In the genomic region with DNA sequence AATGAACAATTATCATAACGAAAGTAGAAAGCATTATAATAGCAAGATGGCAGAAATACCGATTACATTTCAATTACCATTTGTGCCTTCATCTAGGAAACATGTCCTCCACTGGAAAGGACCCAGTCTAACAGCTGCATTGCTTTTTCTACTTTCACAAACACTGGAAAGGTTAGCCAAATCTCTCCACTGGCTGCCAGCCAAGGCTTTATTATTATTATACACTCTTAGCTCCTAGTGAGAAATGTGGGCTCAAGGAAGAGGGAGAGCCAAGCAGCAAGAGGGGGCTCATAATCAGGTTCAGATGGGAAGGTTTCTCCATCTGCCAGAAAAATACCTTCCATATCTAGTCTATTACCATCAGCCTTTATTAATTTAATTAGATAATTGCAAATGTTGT, we compare ENCODE assay signal across 8 mouse cellular contexts. TPM values are rescaled to one million over a fixed set of nuclear protein-coding genes. Genes with fewer than 3 reads are reported as not detected.
A peak's percentile ranks its signal among the peaks of the same experiment; 100 is the strongest.
DNase-seq lines count a peak whose midpoint lies in the region; ATAC-seq and TF ChIP-seq lines count a peak whose summit lies in the region.

No protein-coding gene starts in this region.

- ATAC-seq in forebrain, embryonic 14.5 days, result peak; percentile 47; the same call in 1 of the 2 replicates
- no peak for ATAC-seq in forebrain, embryonic 11.5 days (replicated peaks; ENCODE audit: low FRiP score)
- no peak for ATAC-seq in stomach, postnatal 0 days (ENCODE audit: low FRiP score, low TSS enrichment)
- no peak for ATAC-seq in granulocyte monocyte progenitor cell, adult 5-6 weeks (replicated peaks; ENCODE audit: poor library complexity, severe bottlenecking)

- no peak for TF ChIP-seq EP300 in stomach, postnatal 0 days (optimal IDR thresholded peaks at IDR 0.05)

- 78% methylated on average over 2 of the region's 2 CpGs for WGBS in forebrain, embryonic 14.5 days
- 89% methylated on average over 2 of the region's 2 CpGs for WGBS in forebrain, embryonic 11.5 days
- WGBS in stomach, postnatal 0 days, result 44% methylated on average over 2 of the region's 2 CpGs

- H3K36me3 ChIP-seq in forebrain, embryonic 14.5 days (ENCODE audit: control insufficient read depth, insufficient read depth, low read length), result no peaks in the 10 kb centered on the region
- H3K36me3 ChIP-seq in forebrain, embryonic 11.5 days (ENCODE audit: control insufficient read depth, insufficient read depth, low read length), result no peaks in the 10 kb centered on the region
- no peaks in the 10 kb centered on the region for H3K36me3 ChIP-seq in stomach, postnatal 0 days (ENCODE audit: control insufficient read depth, insufficient read depth, low read length)

- H3K9ac ChIP-seq in forebrain, embryonic 14.5 days (ENCODE audit: low read length), result no peak overlapping the region
- H3K9ac ChIP-seq in forebrain, embryonic 11.5 days (ENCODE audit: low read length), result no peak overlapping the region
- H3K9ac ChIP-seq in stomach, postnatal 0 days (ENCODE audit: low read length), result no peak overlapping the region

- no peaks in the 10 kb centered on the region for H3K9me3 ChIP-seq in forebrain, embryonic 14.5 days (replicated peaks; ENCODE audit: control insufficient read depth, low read length)
- H3K9me3 ChIP-seq in forebrain, embryonic 11.5 days (ENCODE audit: control insufficient read depth, low read length), result no peaks in the 10 kb centered on the region
- no peaks in the 10 kb centered on the region for H3K9me3 ChIP-seq in stomach, postnatal 0 days (ENCODE audit: control insufficient read depth, low read length)

- H3K4me1 ChIP-seq in forebrain, embryonic 14.5 days (ENCODE audit: control insufficient read depth, insufficient read depth, low read length), result 0 out of 2 replicates have a peak, but pooled peaks cover 4% of the 10 kb centered on the region
- H3K4me1 ChIP-seq in forebrain, embryonic 11.5 days (replicated peaks; ENCODE audit: control insufficient read depth, insufficient read depth, low read length), result no peaks in the 10 kb centered on the region
- peaks cover 2% of the 10 kb centered on the region for H3K4me1 ChIP-seq in stomach, postnatal 0 days (replicated peaks; ENCODE audit: control insufficient read depth, insufficient read depth)

- TF ChIP-seq CTCF in stomach, postnatal 0 days (IDR thresholded peaks at IDR 0.05; ENCODE audit: low read depth), result no peak

- peak; percentile 69 for DNase-seq in forebrain, embryonic 14.5 days (ENCODE audit: low spot score)
- DNase-seq in forebrain, embryonic 11.5 days (ENCODE audit: low spot score), result no peak
- DNase-seq in right cerebral cortex, postnatal 10 days (ENCODE audit: low spot score in 2 of 2), result peak; percentile 48 to 58
- DNase-seq in right cerebral cortex, postnatal 14 days, result no peak
- peak; percentile 86 for DNase-seq in kidney, postnatal 14 days
- DNase-seq in stomach, postnatal 0 days (ENCODE audit: low spot score), result peak; percentile 37
- DNase-seq in thymus, postnatal 25 days, result no peak

- no peaks in the 10 kb centered on the region for H3K27me3 ChIP-seq in forebrain, embryonic 14.5 days (replicated peaks; ENCODE audit: control insufficient read depth, insufficient read depth, low read length)
- H3K27me3 ChIP-seq in forebrain, embryonic 11.5 days (ENCODE audit: control insufficient read depth, insufficient read depth, low read length), result no peaks in the 10 kb centered on the region
- H3K27me3 ChIP-seq in stomach, postnatal 0 days (ENCODE audit: control insufficient read depth, insufficient read depth, low read length), result no peaks in the 10 kb centered on the region

- H3K4me3 ChIP-seq in forebrain, embryonic 14.5 days (ENCODE audit: low read depth, low read length), result no peak overlapping the region
- H3K4me3 ChIP-seq in forebrain, embryonic 11.5 days (ENCODE audit: low read depth, low read length), result no peak overlapping the region
- no peak overlapping the region for H3K4me3 ChIP-seq in stomach, postnatal 0 days (ENCODE audit: low read depth, low read length)

- no peak overlapping the region for H3K4me2 ChIP-seq in forebrain, embryonic 14.5 days (ENCODE audit: low read length)
- no peak overlapping the region for H3K4me2 ChIP-seq in forebrain, embryonic 11.5 days (ENCODE audit: low read depth, low read length, severe bottlenecking)
- no peak overlapping the region for H3K4me2 ChIP-seq in stomach, postnatal 0 days (replicated peaks; ENCODE audit: low read depth)

- no peak overlapping the region for H3K27ac ChIP-seq in forebrain, embryonic 14.5 days (ENCODE audit: low read depth, low read length)
- H3K27ac ChIP-seq in forebrain, embryonic 11.5 days (ENCODE audit: low read depth, low read length), result no peak overlapping the region
- no peak overlapping the region for H3K27ac ChIP-seq in stomach, postnatal 0 days (replicated peaks)

RNA-seq across cellular contexts. Expression of a gene that starts 35.9 kb away (rescaled TPM):
- polyA plus RNA-seq in forebrain, embryonic 14.5 days (2014; fragmentation: Nextera tagmentation; extraction: Ambion mirVana), result 101 and 114 TPM in 2 replicates
- polyA plus RNA-seq in forebrain, embryonic 11.5 days (2014; fragmentation: Nextera tagmentation; extraction: Ambion mirVana), result 74.8 and 77.2 TPM in 2 replicates
- 57.2 and 57.4 TPM in 2 replicates for polyA plus RNA-seq in stomach, postnatal 0 days (2015; fragmentation: Nextera tagmentation; extraction: Ambion mirVana)
- total RNA-seq in granulocyte monocyte progenitor cell, adult 5-6 weeks (2014; fragmentation: Nextera tagmentation), result 101 and 117 TPM in 2 replicates
- total RNA-seq in granulocyte monocyte progenitor cell, adult 5-6 weeks (2017), result 159 and 165 TPM in 2 replicates

Comparison
In these comparisons a context has a peak if more than half of its experiments do, and no peak if none do; other contexts are left out.
1. DNase-seq: peak in forebrain, embryonic 14.5 days (single experiment), right cerebral cortex, postnatal 10 days (2 of 2), kidney, postnatal 14 days (single experiment) and stomach, postnatal 0 days (single experiment); none in forebrain, embryonic 11.5 days (single experiment), right cerebral cortex, postnatal 14 days (single experiment) and thymus, postnatal 25 days (single experiment).